Mouse (Mus musculus) heart, embryonic 14.5 days (tissue): ENCODE measurements at regions not wholly inside any gene's neighbourhood (a gene's known extent, or its start where the extent isn't known, plus 50 kb on each side); places are given as distances from the start of the nearest gene placed in this dataset.

Source experiments
- ATAC-seq: fragments of 200-750 bp; cut with Nextera tagmentation; 2 replicates; pipeline ENCODE4 v1.8.0; 2017; ENCODE audit warnings: low read depth, moderate TSS enrichment; ENCODE audit not compliant: insufficient number of reproducible peaks, insufficient read depth, low FRiP score
- H3K27ac ChIP-seq, 2 experiments: fragments of 200-500 bp in 1 of 2; fragments of 300-500 bp in 1 of 2; sonication (generic) in 1 of 2; replicated peaks in 1 of 2; 2 replicates each; pipeline ENCODE4 v1.5.1; 2012 to 2014; ENCODE audit warnings: low read depth in 2 of 2, low read length in 2 of 2, control low read depth in 1 of 2, mild to moderate bottlenecking in 1 of 2, mixed read lengths in 1 of 2; ENCODE audit not compliant: control insufficient read depth in 1 of 2, insufficient read depth in 1 of 2
- H3K27me3 ChIP-seq: fragments of 300-500 bp; sonication (generic); 2 replicates; pipeline ENCODE4 v1.6.1; 2014; ENCODE audit warnings: mild to moderate bottlenecking, low read length, control low read depth; ENCODE audit not compliant: control insufficient read depth, insufficient read depth
- H3K36me3 ChIP-seq: fragments of 300-500 bp; sonication (generic); 2 replicates; pipeline ENCODE4 v1.6.1; 2014; ENCODE audit warnings: mild to moderate bottlenecking, control low read depth, low read length, mixed read lengths; ENCODE audit not compliant: control insufficient read depth, insufficient read depth
- H3K4me1 ChIP-seq, 2 experiments: fragments of 200-500 bp in 1 of 2; fragments of 300-500 bp in 1 of 2; sonication (generic) in 1 of 2; 2 replicates each; pipeline ENCODE4 v1.6.1; 2012 to 2014; ENCODE audit warnings: low read length in 2 of 2, control low read depth in 1 of 2, mixed read lengths in 1 of 2; ENCODE audit not compliant: control insufficient read depth in 2 of 2, insufficient read depth in 2 of 2
- H3K4me2 ChIP-seq: fragments of 300-500 bp; sonication (generic); 2 replicates; pipeline ENCODE4 v1.6.1; 2014; ENCODE audit warnings: mild to moderate bottlenecking, low read length
- H3K4me3 ChIP-seq, 2 experiments: fragments of 200-500 bp in 1 of 2; fragments of 300-500 bp in 1 of 2; sonication (generic) in 1 of 2; 2 replicates each; pipeline ENCODE4 v1.5.1; 2012 to 2014; ENCODE audit warnings: low read length in 2 of 2, mild to moderate bottlenecking in 2 of 2, control low read depth in 1 of 2, low read depth in 1 of 2, moderate library complexity in 1 of 2; ENCODE audit not compliant: control insufficient read depth in 1 of 2, insufficient read depth in 1 of 2
- H3K9ac ChIP-seq: fragments of 300-500 bp; sonication (generic); 2 replicates; pipeline ENCODE4 v1.6.1; 2014; ENCODE audit warnings: mild to moderate bottlenecking, low read length
- H3K9me3 ChIP-seq: fragments of 300-500 bp; sonication (generic); 2 replicates; pipeline ENCODE4 v1.6.1; 2016; ENCODE audit warnings: low read length, control low read depth; ENCODE audit not compliant: control insufficient read depth
- WGBS: fragments of 180-500 bp; shearing (Covaris S2); extraction: QIAGEN DNeasy Blood & Tissue Kit; methylation state at CpG from one replicate; pipeline ENCODE4 v1.1.7; 2014; 5-methylcytosine and 5-hydroxymethylcytosine counted together

DNA sequence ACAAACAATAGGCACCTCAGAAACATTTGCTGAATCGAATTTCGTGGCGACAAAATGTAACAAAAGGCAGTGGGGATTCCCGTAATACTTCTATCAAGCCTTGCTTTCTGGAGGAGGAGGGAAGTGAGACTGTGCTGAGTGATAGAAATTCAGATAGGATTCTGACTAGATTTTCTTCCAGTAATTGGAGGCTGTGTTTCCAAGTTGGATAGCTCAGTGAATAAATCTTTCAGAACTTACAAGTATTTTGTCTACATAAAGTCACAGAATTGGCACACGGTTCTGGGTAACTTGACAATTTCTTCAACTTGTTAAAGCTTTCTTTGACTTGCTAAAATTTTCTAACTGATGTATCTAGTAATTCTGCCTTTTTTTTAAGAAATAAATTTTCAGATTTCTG, 239.4 kb upstream of the Thsd7b start:
- H3K4me2 ChIP-seq: no peak overlapping the region
- no peaks in the 10 kb centered on the region for H3K9me3 ChIP-seq
- no peaks in the 10 kb centered on the region for H3K27me3 ChIP-seq
- H3K27ac ChIP-seq: no peak overlapping the region
- no peak for ATAC-seq
- H3K4me3 ChIP-seq: no peak overlapping the region
- 76% methylated on average over 5 of the region's 5 CpGs for WGBS
- H3K36me3 ChIP-seq: no peaks in the 10 kb centered on the region
- H3K9ac ChIP-seq: no peak overlapping the region
- H3K4me1 ChIP-seq: no peaks in the 10 kb centered on the region

- Histone ChIP-seq H3K9me3 (no peaks in the 10 kb centered on the region), H3K36me3 (no peaks in the 10 kb centered on the region), H3K27ac (no peak overlapping the region), H3K4me2 (no peak overlapping the region), H3K9ac (no peak overlapping the region), H3K27me3 (no peaks in the 10 kb centered on the region), H3K4me1 (no peaks in the 10 kb centered on the region), H3K4me3 (no peak overlapping the region)
- no peak for ATAC-seq
- 72% methylated on average over 1 of the region's 1 CpGs for WGBS
These were observed 267.2 kb upstream of the Thsd7b start for GRCm38 (mm10) chr1:129005899-129006298.

DNA sequence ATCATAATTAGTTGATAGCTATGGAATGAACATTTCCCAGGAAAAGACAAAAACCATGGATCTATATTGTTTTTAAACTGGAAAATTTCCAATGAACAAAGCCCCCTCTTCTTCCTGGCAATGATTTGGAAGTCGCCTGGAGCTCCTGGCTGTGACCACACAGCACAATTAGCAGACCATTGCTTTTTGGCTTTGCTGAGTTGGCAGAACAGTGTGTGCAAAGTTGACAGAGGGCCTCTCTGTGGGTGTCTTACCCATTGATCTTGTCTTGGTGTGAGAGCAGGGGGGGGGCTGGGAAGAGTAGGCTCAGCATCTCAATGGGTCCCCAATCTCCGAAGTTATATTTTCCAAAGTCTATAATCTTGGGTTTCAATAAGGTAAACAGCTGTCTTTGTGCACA, 270.8 kb upstream of the Thsd7b start:
- H3K9me3 ChIP-seq: no peaks in the 10 kb centered on the region
- no peak for ATAC-seq
- no peak overlapping the region for H3K9ac ChIP-seq
- H3K36me3 ChIP-seq: no peaks in the 10 kb centered on the region
- H3K4me1 ChIP-seq: no peaks in the 10 kb centered on the region
- H3K27me3 ChIP-seq: no peaks in the 10 kb centered on the region
- no peak overlapping the region for H3K27ac ChIP-seq
- 65% methylated on average over 2 of the region's 2 CpGs for WGBS
- H3K4me2 ChIP-seq: no peak overlapping the region
- no peak overlapping the region for H3K4me3 ChIP-seq

GRCm38 (mm10) chr1:129001766-129002165, 271.3 kb upstream of the Thsd7b start:
- H3K27ac ChIP-seq: no peak overlapping the region
- H3K4me3 ChIP-seq: no peak overlapping the region
- no peaks in the 10 kb centered on the region for H3K27me3 ChIP-seq
- no peaks in the 10 kb centered on the region for H3K4me1 ChIP-seq
- no peaks in the 10 kb centered on the region for H3K36me3 ChIP-seq
- H3K9me3 ChIP-seq: no peaks in the 10 kb centered on the region
- no peak overlapping the region for H3K4me2 ChIP-seq
- no peak for ATAC-seq
- no peak overlapping the region for H3K9ac ChIP-seq

DNA sequence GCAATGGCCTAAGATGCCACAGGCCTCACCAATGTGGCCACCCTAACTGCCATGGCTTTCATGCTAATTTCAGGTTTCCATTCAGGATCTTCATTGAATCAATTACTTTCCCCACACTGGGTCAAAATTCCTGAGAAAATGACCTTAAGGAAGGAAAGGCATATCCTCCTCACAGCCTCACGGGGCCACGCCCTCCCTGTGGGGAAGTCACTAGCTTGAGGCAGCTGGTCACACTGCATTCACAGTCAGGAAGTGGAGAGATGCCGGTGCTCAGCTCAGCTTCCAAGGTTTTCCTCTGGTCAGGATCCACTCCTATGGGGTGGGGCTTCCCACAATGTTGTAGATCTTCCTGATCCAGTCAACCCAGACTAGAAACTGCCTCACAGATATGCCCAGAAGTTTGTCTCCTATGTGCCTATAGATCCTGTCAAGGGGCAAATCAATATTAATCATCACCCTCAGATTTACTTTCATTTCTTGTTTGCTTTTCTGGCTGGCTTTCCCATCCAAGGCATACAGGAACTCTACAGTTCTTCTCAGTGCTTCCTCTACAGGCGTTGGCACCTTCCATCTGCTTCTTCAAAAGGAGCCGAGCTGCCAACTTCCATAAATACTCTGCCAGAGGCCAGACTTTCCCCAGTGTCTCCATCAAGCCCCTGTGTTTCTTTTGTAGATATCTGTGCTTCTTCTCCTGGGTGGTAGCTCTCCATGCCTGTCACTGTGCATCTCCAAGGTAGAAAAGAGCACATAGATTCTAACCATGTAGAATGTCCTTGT, 273.2 kb upstream of the Thsd7b start:
- Histone ChIP-seq H3K9me3 (no peaks in the 10 kb centered on the region), H3K9ac (no peak overlapping the region), H3K27me3 (no peaks in the 10 kb centered on the region), H3K27ac (no peak overlapping the region), H3K36me3 (no peaks in the 10 kb centered on the region), H3K4me2 (no peak overlapping the region), H3K4me1 (no peaks in the 10 kb centered on the region), H3K4me3 (no peak overlapping the region)
- no peak for ATAC-seq
- WGBS: 70% methylated on average over 5 of the region's 5 CpGs

DNA sequence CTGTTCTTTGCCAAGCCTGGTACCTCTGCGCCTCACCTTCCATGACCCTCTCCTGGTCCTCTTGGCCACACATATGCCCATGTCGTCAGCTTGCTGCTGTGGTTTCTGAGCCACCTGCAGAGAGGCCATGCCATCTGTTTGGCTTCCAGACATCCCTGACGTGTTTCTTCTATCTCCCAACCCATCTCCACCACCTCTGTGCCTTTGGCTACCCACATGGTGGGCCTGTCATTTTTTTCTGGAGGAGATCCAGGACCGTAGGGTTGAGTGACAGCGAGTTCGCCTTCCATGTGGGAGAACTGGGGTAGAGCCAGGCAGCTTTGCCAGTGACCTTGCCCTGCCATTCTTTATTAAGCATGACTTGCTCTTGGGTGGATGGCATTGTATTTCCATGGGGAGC, 278.4 kb upstream of the Thsd7b start:
- no peak overlapping the region for H3K9ac ChIP-seq
- 75% methylated on average over 6 of the region's 6 CpGs for WGBS
- no peaks in the 10 kb centered on the region for H3K4me1 ChIP-seq
- no peak overlapping the region for H3K27ac ChIP-seq
- no peaks in the 10 kb centered on the region for H3K27me3 ChIP-seq
- no peaks in the 10 kb centered on the region for H3K36me3 ChIP-seq
- no peak overlapping the region for H3K4me2 ChIP-seq
- no peak for ATAC-seq
- H3K9me3 ChIP-seq: no peaks in the 10 kb centered on the region
- H3K4me3 ChIP-seq: no peak overlapping the region

GRCm38 (mm10) chr1:128983411-128983810, 289.7 kb upstream of the Thsd7b start:
- H3K4me3 ChIP-seq: no peak overlapping the region
- H3K27ac ChIP-seq: no peak overlapping the region
- no peaks in the 10 kb centered on the region for H3K9me3 ChIP-seq
- H3K27me3 ChIP-seq: no peaks in the 10 kb centered on the region
- no peak overlapping the region for H3K9ac ChIP-seq
- no peak overlapping the region for H3K4me2 ChIP-seq
- H3K4me1 ChIP-seq: no peaks in the 10 kb centered on the region
- ATAC-seq: no peak
- 59% methylated on average over 2 of the region's 2 CpGs for WGBS
- H3K36me3 ChIP-seq: no peaks in the 10 kb centered on the region

- Histone ChIP-seq H3K9me3 (no peaks in the 10 kb centered on the region), H3K27me3 (no peaks in the 10 kb centered on the region), H3K27ac (no peak overlapping the region), H3K9ac (no peak overlapping the region), H3K36me3 (no peaks in the 10 kb centered on the region), H3K4me1 (no peaks in the 10 kb centered on the region), H3K4me3 (no peak overlapping the region), H3K4me2 (no peak overlapping the region)
- ATAC-seq: no peak
- 73% methylated on average over 1 of the region's 1 CpGs for WGBS
These were observed 297.5 kb upstream of the Thsd7b start for GRCm38 (mm10) chr1:128975586-128975985.
